Mouse (Mus musculus) urinary bladder, adult 2 months (tissue): ENCODE data around the gene Cxcr5. TPM values are rescaled to one million over a fixed set of nuclear protein-coding genes. Genes with fewer than 3 reads are reported as not detected.

Experiments
- DNase-seq: peaks from one replicate; pipeline ENCODE4 v3.0.0; 2022; ENCODE audit warnings: low spot score
- polyA plus RNA-seq: library from polyadenylated mRNA; depleted of rRNA; stranded (reverse); fragments of >200 nt; gene quantifications from 2 replicates; pipeline ENCODE4 v1.2.3, GENCODE M21; 2012

The Cxcr5 gene
- polyA plus RNA-seq, 1 experiment = 0.11 TPM

DNA sequence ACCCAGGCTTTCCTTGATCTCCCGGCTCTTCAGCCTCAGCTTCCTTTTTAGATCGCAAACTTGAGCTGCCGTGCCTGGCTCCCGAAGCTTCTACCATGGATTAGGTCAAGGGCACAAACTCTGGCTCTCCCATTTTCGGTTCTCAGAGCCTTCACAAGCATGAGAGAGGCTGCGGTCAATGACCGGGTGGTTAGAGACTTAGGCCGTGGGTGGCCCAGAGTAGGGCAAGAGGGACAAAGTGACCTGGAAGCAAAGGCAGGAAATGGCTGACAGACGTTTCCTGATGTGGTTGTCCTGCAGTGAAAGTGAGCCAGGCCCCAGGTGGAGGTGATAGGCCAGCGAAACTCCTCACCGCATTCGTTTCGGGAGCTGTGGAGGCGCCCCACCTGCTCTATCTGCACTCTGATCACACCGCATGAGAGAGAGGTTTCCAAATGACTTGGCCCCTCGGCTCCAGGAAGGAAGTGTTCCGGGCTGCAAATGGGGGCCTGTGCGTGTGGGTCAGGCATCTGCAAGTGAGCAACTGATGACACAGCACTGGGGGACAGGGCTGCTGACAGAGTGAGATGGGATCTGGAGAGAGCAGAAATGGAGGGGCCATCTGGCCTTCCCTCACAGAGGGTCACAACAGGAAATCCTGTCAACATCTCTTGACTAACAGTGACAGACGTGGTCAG lies 23.9 kb downstream of the Cxcr5 start:
- no peak for DNase-seq

GRCm38 (mm10) chr9:44532991-44533580 lies 28.6 kb downstream of the Cxcr5 start:
- no peak for DNase-seq

DNA sequence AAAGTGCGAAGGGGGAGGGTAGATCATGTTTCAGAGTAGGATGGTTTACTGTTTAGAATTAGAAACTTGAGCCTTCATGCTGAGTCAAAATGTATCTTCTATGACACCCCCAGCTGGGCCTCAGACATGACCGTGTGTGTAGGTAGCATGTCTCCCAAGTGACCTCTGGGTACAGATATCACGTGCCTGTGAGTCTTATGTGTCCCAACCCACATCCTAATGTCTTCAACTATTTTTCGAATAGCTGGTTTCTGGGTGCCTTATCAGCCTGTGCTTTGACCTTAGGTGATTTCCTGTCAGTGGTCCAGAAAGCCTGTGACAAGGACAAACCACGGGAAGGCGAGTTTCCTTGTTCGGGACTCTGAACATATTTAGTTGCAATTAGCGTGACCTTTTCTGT lies 33.3 kb downstream of the Cxcr5 start:
- no peak for DNase-seq

GRCm38 (mm10) chr9:44526337-44527112 lies 35.2 kb downstream of the Cxcr5 start:
- no peak for DNase-seq

GRCm38 (mm10) chr9:44525589-44525988 lies 36.1 kb downstream of the Cxcr5 start:
- DNase-seq = no peak

DNA sequence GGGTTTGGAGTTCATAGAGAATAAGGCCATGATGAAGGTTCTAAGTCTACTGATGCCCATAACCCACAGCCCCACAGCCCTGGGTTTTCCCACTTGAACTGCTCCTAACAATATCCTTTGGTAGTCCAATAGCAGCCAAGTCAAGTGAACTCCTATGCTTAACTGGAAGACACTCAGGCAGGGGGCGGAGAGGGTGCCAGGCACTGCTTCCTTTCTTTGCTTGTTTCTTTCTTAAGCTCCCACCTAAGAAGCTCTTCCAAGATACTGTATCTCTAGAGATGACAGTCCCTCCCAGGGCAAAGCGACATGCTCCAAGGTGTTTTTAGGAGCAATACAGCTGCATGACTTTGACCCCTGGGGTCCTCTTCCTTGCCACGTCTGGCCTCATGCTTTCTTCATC lies 36.7 kb downstream of the Cxcr5 start:
- DNase-seq = no peak

GRCm38 (mm10) chr9:44524235-44524826 lies 37.3 kb downstream of the Cxcr5 start:
- no peak for DNase-seq

GRCm38 (mm10) chr9:44523686-44524085 lies 38.0 kb downstream of the Cxcr5 start:
- no peak for DNase-seq

DNA sequence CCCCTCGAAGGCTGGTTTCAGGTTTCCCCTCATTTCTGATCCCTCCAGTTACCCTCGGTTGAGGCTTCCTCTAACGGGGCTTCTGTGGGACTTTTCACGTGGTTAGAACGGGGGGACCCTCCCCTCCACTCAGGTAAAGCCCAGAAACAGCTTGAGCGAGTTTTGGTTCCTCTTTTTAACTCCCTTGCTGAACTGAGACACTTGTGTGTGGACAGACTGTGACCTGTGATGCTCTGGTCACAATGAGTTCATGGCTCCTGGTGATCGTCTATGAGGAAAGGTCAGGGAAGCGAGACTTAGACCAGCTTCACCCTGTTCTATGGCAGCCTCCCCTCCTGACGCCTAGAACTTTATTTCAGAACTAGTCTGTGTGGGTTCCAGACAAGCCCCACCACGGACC lies 39.8 kb downstream of the Cxcr5 start:
- no peak for DNase-seq

GRCm38 (mm10) chr9:44518068-44518467 lies 43.6 kb downstream of the Cxcr5 start:
- DNase-seq = no peak

GRCm38 (mm10) chr9:44517368-44517767 lies 44.3 kb downstream of the Cxcr5 start:
- no peak for DNase-seq

GRCm38 (mm10) chr9:44515891-44516290 lies 45.8 kb downstream of the Cxcr5 start:
- DNase-seq = no peak

- no peak for DNase-seq
Measured at GRCm38 (mm10) chr9:44515131-44515751, 46.4 kb downstream of the Cxcr5 start.

DNA sequence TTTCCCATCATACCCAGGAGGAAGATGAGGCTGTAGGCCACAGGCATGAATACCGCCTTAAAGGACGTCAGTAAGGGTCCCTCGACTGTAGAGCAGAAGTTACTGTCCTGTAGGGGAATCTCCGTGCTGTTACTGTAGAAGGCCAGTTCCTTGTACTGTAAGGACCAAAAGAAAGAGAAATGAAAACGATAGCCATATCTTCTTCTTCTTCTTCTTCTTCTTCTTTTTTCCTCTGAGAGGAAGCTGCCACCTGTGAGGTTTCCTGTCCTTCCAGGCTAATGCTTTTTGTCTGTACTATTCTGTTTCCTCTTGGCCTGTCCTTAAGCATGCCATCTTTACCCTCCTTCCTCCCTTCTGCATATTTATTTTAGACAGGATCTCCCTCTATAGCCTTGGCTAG lies 47.5 kb downstream of the Cxcr5 start:
- no peak for DNase-seq

DNA sequence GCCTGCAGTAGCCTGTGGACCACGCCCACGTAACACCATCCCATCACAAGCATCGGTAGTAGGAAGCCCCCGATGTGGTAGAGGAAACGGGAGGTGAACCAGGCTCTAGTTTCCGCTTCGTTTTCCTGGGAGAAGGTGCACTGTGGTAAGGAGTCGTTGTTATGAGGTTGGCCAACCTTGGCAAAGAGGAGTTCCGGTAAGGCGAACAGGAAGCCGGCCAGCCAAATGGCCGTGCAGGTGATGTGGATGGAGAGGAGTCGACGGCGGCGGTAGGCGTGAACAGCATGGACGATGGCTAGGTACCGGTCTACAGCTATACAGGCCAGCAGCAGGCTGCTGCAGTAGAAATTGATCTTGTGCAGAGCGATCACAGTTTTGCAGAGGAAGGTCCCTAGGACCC lies 48.1 kb downstream of the Cxcr5 start:
- no peak for DNase-seq

DNA sequence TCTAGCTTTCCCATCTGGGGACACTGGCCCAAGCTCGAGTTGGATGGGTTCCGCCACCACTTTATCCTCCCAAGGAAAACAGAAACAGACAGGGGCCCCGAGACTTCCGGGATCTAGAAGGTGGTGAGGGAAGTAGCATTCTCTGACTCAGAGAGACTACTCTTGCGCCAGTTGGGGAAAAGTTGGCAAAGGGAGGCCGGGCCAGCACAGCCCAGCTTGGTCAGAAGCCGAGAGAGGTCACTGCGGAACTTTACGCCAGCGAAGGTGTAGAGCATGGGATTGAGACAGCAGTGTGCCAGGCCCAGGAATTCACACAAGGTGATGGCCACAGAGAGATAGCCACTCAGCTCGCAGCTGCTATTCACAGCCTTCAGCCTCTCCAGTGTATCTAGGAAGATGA lies 48.6 kb downstream of the Cxcr5 start:
- DNase-seq = no peak

DNA sequence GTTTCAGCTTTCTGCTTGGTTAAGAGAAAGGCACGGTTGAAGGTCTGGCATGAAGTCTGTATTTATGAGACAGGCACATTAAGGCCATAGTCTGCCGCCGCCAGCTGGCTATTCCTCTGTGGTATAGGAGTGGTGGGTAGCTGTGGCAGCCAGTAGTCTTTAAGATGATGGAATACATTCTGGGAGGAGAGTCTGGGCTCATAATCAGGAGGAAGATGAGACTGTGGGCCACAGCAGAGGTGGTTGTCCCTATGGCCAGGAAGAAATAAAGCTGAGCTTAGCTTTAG lies 49.0 kb downstream of the Cxcr5 start:
- no peak for DNase-seq

DNA sequence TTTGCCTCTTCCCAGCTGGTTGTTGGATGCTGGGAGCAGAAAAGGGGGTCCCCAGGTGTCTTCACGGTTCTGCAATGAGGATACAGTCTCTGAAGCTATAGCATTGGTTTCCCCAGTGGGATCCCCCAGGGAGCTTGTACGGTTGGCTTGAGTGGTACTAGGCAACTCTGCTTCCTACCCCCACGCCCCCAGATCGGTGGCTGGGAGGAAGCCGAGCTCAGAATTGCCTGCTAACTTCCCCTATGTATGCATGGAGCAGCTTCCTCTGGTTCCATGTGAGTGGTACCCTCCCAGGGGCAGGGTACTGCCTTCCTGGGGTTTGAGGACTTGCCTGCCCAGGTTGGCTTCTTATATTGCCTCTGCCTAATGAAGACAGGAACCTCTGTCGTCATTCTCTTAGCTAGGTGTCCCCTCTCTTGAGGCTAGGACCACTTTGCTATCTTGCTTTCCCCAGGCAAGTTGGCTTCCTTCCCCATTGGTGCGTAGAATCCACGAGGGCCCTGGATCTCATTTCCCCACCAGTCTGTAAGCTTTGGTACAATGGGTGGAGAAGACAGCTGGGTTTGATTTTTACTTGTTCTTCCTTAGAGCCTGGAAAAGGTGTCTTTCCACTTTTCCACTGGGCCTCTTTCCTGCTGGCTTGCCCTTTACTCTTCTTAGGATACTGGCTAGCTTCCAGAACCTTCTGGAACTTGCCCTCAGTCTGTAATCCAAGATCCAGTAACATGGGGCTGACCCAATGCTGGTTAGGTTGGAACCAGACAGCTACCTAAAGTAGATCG lies 49.6 kb downstream of the Cxcr5 start:
- DNase-seq = no peak

GRCm38 (mm10) chr9:44510872-44511601 lies 50.6 kb downstream of the Cxcr5 start:
- DNase-seq = peak; percentile 39

GRCm38 (mm10) chr9:44510355-44510871 lies 51.3 kb downstream of the Cxcr5 start:
- no peak for DNase-seq
